Mouse (Mus musculus) megakaryocyte, embryonic 14.5 days (primary cell): ENCODE measurements around the gene Baz1b.

Experiments used
- FLI1 ChIP-seq: IDR thresholded peaks from 2 replicates; pipeline ENCODE4 v1.6.1; 2012; ENCODE audit warnings: low read length, inconsistent platforms, mixed read lengths
- GATA1 ChIP-seq: IDR thresholded peaks from 3 replicates; pipeline ENCODE4 v1.6.1; 2012; ENCODE audit warnings: mixed read lengths, low read length, inconsistent platforms, borderline replicate concordance

- TF ChIP-seq FLI1 (no peak), GATA1 (no peak)
Measured at GRCm38 (mm10) chr5:135258280-135259150, 71.5 kb downstream of the Baz1b start.
